Mouse (Mus musculus): ENCODE results near the gene Draxin.

- TF ChIP-seq CTCF (conservative IDR thresholded peaks at IDR 0.05; ENCODE audit: low read length) = no peak
- no peak for TF ChIP-seq NANOG (IDR thresholded peaks at IDR 0.05; ENCODE audit: borderline replicate concordance, low read length)
Observed at GRCm38 (mm10) chr4:148154006-148154405, 23.5 kb upstream of the Draxin start.

Measured in E14TG2a.4 (cell line).